Mouse (Mus musculus): ENCODE measurements around the gene Ebf1. TPM values are rescaled to one million over a fixed set of nuclear protein-coding genes. Genes with fewer than 3 reads are reported as not detected.

The Ebf1 gene
- total and polyA plus RNA-seq, 3 experiments, result 0.04 TPM; not detected in 2

- no peaks in the 10 kb centered on the region for H3K27me3 ChIP-seq (ENCODE audit: control insufficient read depth in 1 of 2, insufficient read depth in 2 of 2, low read length in 2 of 2)
- H3K79me2 ChIP-seq (ENCODE audit: control insufficient read depth, insufficient read depth, low read length, poor library complexity), result no peaks in the 10 kb centered on the region
- no peaks in the 10 kb centered on the region for H3K36me3 ChIP-seq (ENCODE audit: control insufficient read depth in 1 of 2, insufficient read depth in 2 of 2, low read length in 2 of 2)
- no peak for DNase-seq (ENCODE audit: low read depth, low spot score)
- H3K9me3 ChIP-seq (replicated peaks; ENCODE audit: insufficient read depth, low read length), result no peaks in the 10 kb centered on the region
- no peak overlapping the region for H3K9ac ChIP-seq (ENCODE audit: control insufficient read depth, low read depth, low read length, poor library complexity, severe bottlenecking)
- TF ChIP-seq CTCF (IDR thresholded peaks at IDR 0.05 in 2 of 3, conservative IDR thresholded peaks at IDR 0.05 in 1 of 3; ENCODE audit: control insufficient read depth in 1 of 3, insufficient read depth in 1 of 3, low read depth in 2 of 3, low read length in 3 of 3, poor library complexity in 1 of 3, severe bottlenecking in 1 of 3), result no peak
- TF ChIP-seq NELFE (IDR thresholded peaks at IDR 0.05; ENCODE audit: low read depth, low read length), result no peak
- TF ChIP-seq GATA1 (IDR thresholded peaks at IDR 0.05; ENCODE audit: low read depth, low read length), result no peak
- no peak for TF ChIP-seq POLR2AphosphoS2 (IDR thresholded peaks at IDR 0.05; ENCODE audit: low read length)
- no peak for TF ChIP-seq MAX (IDR thresholded peaks at IDR 0.05; ENCODE audit: low read length)
- TF ChIP-seq MEF2A (IDR thresholded peaks at IDR 0.05; ENCODE audit: extremely low read depth, insufficient replicate concordance, low read depth, low read length, poor library complexity, severe bottlenecking), result no peak
- no peak for TF ChIP-seq ELF1 (IDR thresholded peaks at IDR 0.05; ENCODE audit: low read depth, low read length)
- no peak for TF ChIP-seq HCFC1 (IDR thresholded peaks at IDR 0.05; ENCODE audit: low read depth, low read length)
- no peak for TF ChIP-seq TBP (IDR thresholded peaks at IDR 0.05; ENCODE audit: low read depth, low read length)
- TF ChIP-seq JUND (IDR thresholded peaks at IDR 0.05; ENCODE audit: low read depth, low read length), result no peak
- no peak for TF ChIP-seq KAT2A (conservative IDR thresholded peaks at IDR 0.05; ENCODE audit: low read depth, low read length)
- TF ChIP-seq RAD21 (IDR thresholded peaks at IDR 0.05; ENCODE audit: low read depth, low read length), result no peak
- no peak for TF ChIP-seq MYC (IDR thresholded peaks at IDR 0.05; ENCODE audit: low read depth, low read length)
- TF ChIP-seq SIN3A (IDR thresholded peaks at IDR 0.05; ENCODE audit: low read length), result no peak
- no peak for TF ChIP-seq UBTF (IDR thresholded peaks at IDR 0.05; ENCODE audit: borderline replicate concordance, insufficient read depth, low read depth, low read length)
- no peak for TF ChIP-seq ZC3H11A (IDR thresholded peaks at IDR 0.05; ENCODE audit: low read depth, low read length)
- TF ChIP-seq EP300 (IDR thresholded peaks at IDR 0.05; ENCODE audit: low read depth in 1 of 2, low read length in 2 of 2), result no peak
- TF ChIP-seq USF1 (IDR thresholded peaks at IDR 0.05; ENCODE audit: low read depth, low read length), result no peak
- H3K4me1 ChIP-seq (ENCODE audit: control insufficient read depth in 1 of 2, insufficient read depth in 2 of 2, low read length in 2 of 2), result no peaks in the 10 kb centered on the region
- no peak overlapping the region for H3K4me3 ChIP-seq (ENCODE audit: control insufficient read depth in 1 of 2, insufficient read depth in 1 of 2, low read depth in 2 of 2, low read length in 2 of 2)
- H3K27ac ChIP-seq (ENCODE audit: control insufficient read depth, low read depth, low read length), result no peak overlapping the region
Observed at GRCm38 (mm10) chr11:44701221-44701810, 84.2 kb downstream of the Ebf1 start.

GRCm38 (mm10) chr11:44701864-44702263, 84.7 kb downstream of the Ebf1 start:
- H3K27ac ChIP-seq (ENCODE audit: control insufficient read depth, low read depth, low read length), result no peak overlapping the region
- H3K9ac ChIP-seq (ENCODE audit: control insufficient read depth, low read depth, low read length, poor library complexity, severe bottlenecking), result no peak overlapping the region
- no peaks in the 10 kb centered on the region for H3K9me3 ChIP-seq (replicated peaks; ENCODE audit: insufficient read depth, low read length)
- H3K79me2 ChIP-seq (ENCODE audit: control insufficient read depth, insufficient read depth, low read length, poor library complexity), result no peaks in the 10 kb centered on the region
- H3K36me3 ChIP-seq (ENCODE audit: control insufficient read depth in 1 of 2, insufficient read depth in 2 of 2, low read length in 2 of 2), result no peaks in the 10 kb centered on the region
- no peaks in the 10 kb centered on the region for H3K4me1 ChIP-seq (ENCODE audit: control insufficient read depth in 1 of 2, insufficient read depth in 2 of 2, low read length in 2 of 2)
- H3K27me3 ChIP-seq (ENCODE audit: control insufficient read depth in 1 of 2, insufficient read depth in 2 of 2, low read length in 2 of 2), result no peaks in the 10 kb centered on the region
- no peak overlapping the region for H3K4me3 ChIP-seq (ENCODE audit: control insufficient read depth in 1 of 2, insufficient read depth in 1 of 2, low read depth in 2 of 2, low read length in 2 of 2)
- no peak for TF ChIP-seq MAFK (IDR thresholded peaks at IDR 0.05; ENCODE audit: borderline replicate concordance, low read depth, low read length)
- no peak for TF ChIP-seq GATA1 (IDR thresholded peaks at IDR 0.05; ENCODE audit: low read depth, low read length)
- TF ChIP-seq ZKSCAN1 (IDR thresholded peaks at IDR 0.05; ENCODE audit: low read depth, low read length), result no peak
- no peak for TF ChIP-seq ZC3H11A (IDR thresholded peaks at IDR 0.05; ENCODE audit: low read depth, low read length)
- no peak for TF ChIP-seq MAX (IDR thresholded peaks at IDR 0.05; ENCODE audit: low read length)
- no peak for TF ChIP-seq ZNF384 (IDR thresholded peaks at IDR 0.05; ENCODE audit: low read depth, low read length)
- no peak for TF ChIP-seq MXI1 (IDR thresholded peaks at IDR 0.05; ENCODE audit: low read depth, low read length)
- DNase-seq (ENCODE audit: low read depth, low spot score), result no peak

Data from MEL (cell line).